Mouse (Mus musculus) C2C12 (cell line): ENCODE measurements around the gene Gcnt1. TPM values are rescaled to one million over a fixed set of nuclear protein-coding genes. Genes with fewer than 3 reads are reported as not detected.

ENCODE experiments used
- H3K27me3 ChIP-seq: one replicate; pipeline ENCODE4 v1.6.1; 2011; ENCODE audit not compliant: control insufficient read depth, insufficient read depth, insufficient read length
- H3K36me3 ChIP-seq: one replicate; pipeline ENCODE4 v1.6.1; 2011; ENCODE audit not compliant: control insufficient read depth, insufficient read depth
- H3K4me3 ChIP-seq: one replicate; pipeline ENCODE4 v1.5.1; 2011; ENCODE audit warnings: mild to moderate bottlenecking, control low read depth; ENCODE audit not compliant: poor library complexity, insufficient read depth, severe bottlenecking
- H3K79me2 ChIP-seq: one replicate; pipeline ENCODE4 v1.6.1; 2011; ENCODE audit not compliant: control insufficient read depth, insufficient read depth
- H3K79me3 ChIP-seq: one replicate; pipeline ENCODE4 v1.6.1; 2011; ENCODE audit warnings: low read depth, control low read depth
- H3ac ChIP-seq: one replicate; pipeline ENCODE3; 2011; ENCODE audit warnings: low read depth; ENCODE audit not compliant: control insufficient read depth, insufficient read length
- CEBPB ChIP-seq: IDR thresholded peaks from one replicate; pipeline ENCODE4 v1.6.1; 2011; ENCODE audit warnings: low read depth, mild to moderate bottlenecking, control low read depth, moderate library complexity
- CTCF ChIP-seq: IDR thresholded peaks from one replicate; pipeline ENCODE4 v1.5.1; 2011; ENCODE audit not compliant: control insufficient read depth, insufficient read depth, insufficient read length
- FOSL1 ChIP-seq: IDR thresholded peaks from one replicate; pipeline ENCODE4 v1.8.0; 2011; ENCODE audit warnings: mild to moderate bottlenecking, low read length; ENCODE audit not compliant: poor library complexity, insufficient read depth, severe bottlenecking
- MAX ChIP-seq: IDR thresholded peaks from one replicate; pipeline ENCODE4 v1.6.1; 2011; ENCODE audit warnings: mild to moderate bottlenecking, control low read depth
- MYOD1 ChIP-seq: IDR thresholded peaks from one replicate; pipeline ENCODE4 v1.6.1; 2011; ENCODE audit warnings: low read depth; ENCODE audit not compliant: control insufficient read depth, insufficient read length
- MYOG ChIP-seq: IDR thresholded peaks from one replicate; pipeline ENCODE4 v1.6.1; 2011; ENCODE audit not compliant: control insufficient read depth, insufficient read length; ENCODE audit errors: extremely low read depth
- USF1 ChIP-seq: IDR thresholded peaks from one replicate; pipeline ENCODE4 v1.6.1; 2011; ENCODE audit warnings: low read depth, mild to moderate bottlenecking, control low read depth, moderate library complexity
- polyA plus RNA-seq: library from polyadenylated mRNA; unstranded; fragments of >200 nt; fragmentation: generic; extraction: Trizol; gene quantifications from one replicate; pipeline ENCODE4 v1.2.1, GENCODE M21; 2012; ENCODE audit warnings: missing spikeins

Gene Gcnt1
- polyA plus RNA-seq, 1 experiment: 0.01 TPM

- no peak overlapping the region for H3ac ChIP-seq
- no peak for TF ChIP-seq MYOG
- no peak for TF ChIP-seq FOSL1
- no peak for TF ChIP-seq CEBPB
- no peak for TF ChIP-seq CTCF
- no peak for TF ChIP-seq USF1
- TF ChIP-seq MYOD1: no peak
- no peak for TF ChIP-seq MAX
- H3K27me3 ChIP-seq: no peaks in the 10 kb centered on the region
- no peaks in the 10 kb centered on the region for H3K36me3 ChIP-seq
- H3K79me3 ChIP-seq: no peaks in the 10 kb centered on the region
- no peaks in the 10 kb centered on the region for H3K79me2 ChIP-seq
- H3K4me3 ChIP-seq: no peak overlapping the region
These were observed 24.8 kb downstream of the Gcnt1 start for GRCm38 (mm10) chr19:17347852-17348251.

- no peak for TF ChIP-seq CTCF
- no peak for TF ChIP-seq CEBPB
- no peak for TF ChIP-seq MYOD1
- TF ChIP-seq MYOG: no peak
- TF ChIP-seq USF1: no peak
- TF ChIP-seq FOSL1: no peak
- no peak for TF ChIP-seq MAX
- H3K36me3 ChIP-seq: no peaks in the 10 kb centered on the region
- H3ac ChIP-seq: no peak overlapping the region
- H3K79me3 ChIP-seq: no peaks in the 10 kb centered on the region
- H3K4me3 ChIP-seq: no peak overlapping the region
- no peaks in the 10 kb centered on the region for H3K79me2 ChIP-seq
- H3K27me3 ChIP-seq: no peaks in the 10 kb centered on the region
These were observed 25.7 kb downstream of the Gcnt1 start for GRCm38 (mm10) chr19:17346716-17347474.

- H3K36me3 ChIP-seq: no peaks in the 10 kb centered on the region
- TF ChIP-seq MAX (no peak), FOSL1 (no peak), MYOG (no peak), MYOD1 (no peak), CTCF (no peak), CEBPB (no peak), USF1 (no peak)
These were observed 27.8 kb downstream of the Gcnt1 start for GRCm38 (mm10) chr19:17344881-17345280.

GRCm38 (mm10) chr19:17339563-17339962, 33.1 kb downstream of the Gcnt1 start:
- Histone ChIP-seq H3K4me3 (no peak overlapping the region), H3K36me3 (no peaks in the 10 kb centered on the region), H3K79me2 (no peaks in the 10 kb centered on the region), H3ac (no peak overlapping the region), H3K79me3 (no peaks in the 10 kb centered on the region), H3K27me3 (no peaks in the 10 kb centered on the region)
- TF ChIP-seq MYOD1: no peak

More at GRCm38 (mm10) chr19:17344881-17345280, 27.8 kb downstream of the Gcnt1 start:
- H3K79me3 ChIP-seq: no peaks in the 10 kb centered on the region
- H3ac ChIP-seq: no peak overlapping the region
- no peak overlapping the region for H3K4me3 ChIP-seq
- no peaks in the 10 kb centered on the region for H3K27me3 ChIP-seq
- H3K79me2 ChIP-seq: no peaks in the 10 kb centered on the region

GRCm38 (mm10) chr19:17337057-17337679, 35.5 kb downstream of the Gcnt1 start:
- no peaks in the 10 kb centered on the region for H3K27me3 ChIP-seq
- no peak overlapping the region for H3K4me3 ChIP-seq
- no peak overlapping the region for H3ac ChIP-seq
- no peaks in the 10 kb centered on the region for H3K79me3 ChIP-seq
- H3K79me2 ChIP-seq: no peaks in the 10 kb centered on the region
- no peak for TF ChIP-seq MYOG
- TF ChIP-seq CTCF: no peak
- no peak for TF ChIP-seq MYOD1
- TF ChIP-seq CEBPB: no peak
- TF ChIP-seq MAX: no peak
- TF ChIP-seq FOSL1: no peak
- no peak for TF ChIP-seq USF1
- H3K36me3 ChIP-seq: no peaks in the 10 kb centered on the region

GRCm38 (mm10) chr19:17336646-17337045, 36.0 kb downstream of the Gcnt1 start:
- no peaks in the 10 kb centered on the region for H3K36me3 ChIP-seq
- no peak overlapping the region for H3K4me3 ChIP-seq
- no peaks in the 10 kb centered on the region for H3K27me3 ChIP-seq
- H3K79me3 ChIP-seq: no peaks in the 10 kb centered on the region
- no peaks in the 10 kb centered on the region for H3K79me2 ChIP-seq
- TF ChIP-seq CTCF (no peak), MAX (no peak), CEBPB (no peak), MYOD1 (no peak), MYOG (no peak), FOSL1 (no peak), USF1 (no peak)
- no peak overlapping the region for H3ac ChIP-seq
